Mouse (Mus musculus): ENCODE data around the gene Actn4. TPM values are rescaled to one million over a fixed set of nuclear protein-coding genes. Genes with fewer than 3 reads are reported as not detected.

Actn4 gene
- polyA plus RNA-seq, 1 experiment, result 421 TPM

DNA sequence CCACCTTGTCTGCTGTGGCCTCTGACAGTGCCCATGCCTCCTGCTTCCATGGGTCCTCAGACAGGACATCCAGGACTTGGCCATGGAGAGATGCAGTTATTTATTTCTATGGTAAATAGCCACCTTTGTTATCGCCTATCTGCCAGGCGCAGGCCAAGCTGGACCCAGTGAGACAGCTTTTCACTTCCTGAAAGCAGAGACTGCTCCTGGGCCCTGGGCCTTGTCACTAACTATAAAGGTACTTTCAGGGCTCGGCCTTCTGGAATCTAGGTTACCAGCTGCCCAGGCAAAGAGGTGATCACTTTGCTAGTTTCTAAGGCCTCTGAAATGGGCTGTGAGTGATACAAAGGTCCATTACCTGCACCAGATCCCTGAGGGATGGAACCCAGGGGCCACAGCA is 37.3 kb downstream of the Actn4 start:
- no peak for TF ChIP-seq GATA1 (IDR thresholded peaks at IDR 0.05; ENCODE audit: low read length)

DNA sequence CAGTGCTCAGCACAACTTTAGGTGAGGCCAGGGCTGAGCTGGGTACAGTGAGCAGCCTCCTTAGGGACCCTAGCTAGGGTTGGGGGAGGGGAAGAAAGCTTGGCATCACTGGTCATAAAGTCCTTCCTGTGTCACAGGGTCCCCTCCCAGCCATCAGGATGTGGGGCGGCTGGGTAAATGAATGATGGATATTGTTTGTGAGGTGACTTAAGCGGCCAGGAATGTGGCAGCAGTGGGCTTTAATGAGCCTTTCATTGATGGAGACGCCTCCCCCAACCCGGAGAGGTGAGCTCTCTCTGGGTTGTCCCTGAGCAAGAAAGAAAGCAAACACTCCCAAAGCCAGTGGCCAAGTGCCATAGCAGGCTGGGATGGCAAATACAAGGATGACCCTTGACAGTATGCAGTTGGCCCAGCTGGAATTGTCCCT is 38.3 kb downstream of the Actn4 start:
- TF ChIP-seq GATA1 (IDR thresholded peaks at IDR 0.05; ENCODE audit: low read length), result no peak

DNA sequence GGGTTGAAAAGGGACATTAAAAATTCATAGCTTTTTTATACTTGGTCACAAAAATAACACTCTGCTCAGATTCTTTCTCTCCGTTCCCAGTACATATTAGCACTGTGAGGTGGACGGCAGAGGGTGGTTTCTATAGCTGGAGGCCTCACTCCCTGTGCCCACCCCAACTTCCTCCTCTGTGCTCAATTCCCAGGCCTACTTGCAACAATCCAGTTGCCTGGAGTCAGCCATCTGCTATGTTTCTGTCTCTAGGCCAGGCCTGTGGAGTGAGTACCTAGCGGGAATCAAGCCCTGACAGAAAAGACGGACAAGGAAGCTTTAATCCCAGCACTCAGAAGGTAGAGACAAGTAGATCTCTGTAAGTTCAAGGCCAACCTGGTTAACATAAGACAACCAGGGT is 39.5 kb downstream of the Actn4 start:
- TF ChIP-seq GATA1 (IDR thresholded peaks at IDR 0.05; ENCODE audit: low read length), result no peak

DNA sequence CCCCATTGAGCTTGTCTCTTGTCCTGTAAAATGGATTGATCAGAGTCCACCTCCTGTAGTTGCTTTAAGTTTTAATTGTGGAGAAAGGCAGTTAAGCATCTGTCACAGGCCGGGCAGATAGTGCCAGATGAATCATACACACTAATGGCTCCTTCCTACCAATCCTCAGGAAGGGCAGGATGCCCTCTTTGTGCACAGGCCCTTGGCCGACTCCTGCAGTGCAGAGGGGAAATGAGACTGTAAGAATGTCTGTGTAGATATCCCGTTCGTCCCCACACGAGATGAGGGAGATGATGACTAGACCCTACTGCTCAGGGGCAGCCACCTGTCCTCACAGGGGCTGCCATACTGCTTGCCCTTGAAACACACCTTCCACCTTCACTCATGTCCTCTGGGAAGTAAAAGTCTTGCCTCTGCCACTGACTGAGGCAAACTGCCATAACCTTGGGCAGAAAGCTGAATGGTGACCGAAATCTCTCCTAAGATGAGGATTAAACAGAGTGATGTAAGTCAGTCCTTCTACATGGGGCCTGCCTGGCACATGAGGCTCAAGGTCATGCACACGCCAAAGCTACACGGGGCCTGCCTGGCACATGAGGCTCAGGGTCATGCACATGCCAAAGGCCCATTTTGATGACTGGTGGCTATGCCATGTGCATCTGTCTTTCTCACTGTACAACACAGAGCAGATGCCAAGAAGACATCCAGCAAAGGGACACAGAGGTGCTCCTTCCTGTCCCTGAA is 40.2 kb downstream of the Actn4 start:
- TF ChIP-seq GATA1 (IDR thresholded peaks at IDR 0.05; ENCODE audit: low read length), result no peak

DNA sequence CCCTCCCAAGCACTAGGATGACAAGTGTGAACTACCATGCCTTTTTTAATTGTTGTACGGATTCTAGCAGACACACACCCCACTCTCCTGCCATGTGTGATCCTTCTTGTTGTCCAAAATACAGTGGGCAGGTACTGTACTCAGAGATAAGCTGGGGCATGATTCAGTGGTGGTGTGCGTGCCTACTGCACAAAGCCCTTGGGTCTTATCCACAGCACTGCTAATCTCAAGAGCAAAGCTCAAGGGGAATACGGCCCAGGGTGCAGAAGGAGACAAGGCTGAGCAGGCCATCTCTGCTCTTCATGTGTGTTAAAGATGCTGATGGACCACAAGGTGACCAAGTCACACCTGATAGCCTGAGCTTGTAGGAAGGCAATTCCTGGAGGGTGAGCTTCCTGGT is 41.0 kb downstream of the Actn4 start:
- no peak for TF ChIP-seq GATA1 (IDR thresholded peaks at IDR 0.05; ENCODE audit: low read length)

DNA sequence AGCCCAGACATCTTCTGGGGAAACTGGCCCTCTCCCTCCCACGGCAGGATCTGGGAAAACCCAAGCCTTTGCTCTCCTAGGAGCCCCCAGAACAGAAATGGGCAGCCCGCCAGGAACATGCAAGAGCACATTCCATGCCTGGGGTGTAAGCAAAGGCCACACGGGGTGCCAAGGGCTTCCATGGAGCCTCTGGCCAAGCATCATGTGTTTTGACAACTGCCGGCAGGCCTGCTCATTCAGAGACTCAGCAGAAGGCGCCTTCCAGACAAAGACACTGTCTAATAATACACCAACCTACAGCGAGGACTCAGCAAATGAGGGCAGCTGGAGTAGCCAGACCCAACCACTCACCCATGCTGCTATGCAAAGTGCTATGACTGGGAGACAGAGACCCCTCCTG is 42.3 kb downstream of the Actn4 start:
- TF ChIP-seq GATA1 (IDR thresholded peaks at IDR 0.05; ENCODE audit: low read length), result no peak

DNA sequence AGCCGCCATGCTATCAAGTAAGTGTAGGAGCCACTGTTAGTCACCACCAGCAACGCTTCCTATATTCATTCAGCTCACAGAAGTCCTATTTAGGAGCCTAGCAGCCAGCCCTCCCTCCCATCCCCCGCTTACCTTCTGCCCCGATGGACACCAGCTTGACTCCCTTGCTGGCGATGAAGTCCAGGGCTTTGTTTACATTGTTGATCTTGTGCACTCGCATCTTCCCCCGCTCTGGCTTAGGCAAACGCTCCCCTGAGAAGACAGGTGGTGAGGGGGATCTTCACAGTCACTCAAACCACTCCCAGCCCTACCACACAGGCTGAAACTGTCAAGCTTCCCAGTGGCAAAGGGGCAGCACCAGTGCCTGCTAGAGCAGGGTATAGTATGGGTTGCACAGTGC is 43.6 kb downstream of the Actn4 start:
- no peak for TF ChIP-seq GATA1 (IDR thresholded peaks at IDR 0.05; ENCODE audit: low read length)

DNA sequence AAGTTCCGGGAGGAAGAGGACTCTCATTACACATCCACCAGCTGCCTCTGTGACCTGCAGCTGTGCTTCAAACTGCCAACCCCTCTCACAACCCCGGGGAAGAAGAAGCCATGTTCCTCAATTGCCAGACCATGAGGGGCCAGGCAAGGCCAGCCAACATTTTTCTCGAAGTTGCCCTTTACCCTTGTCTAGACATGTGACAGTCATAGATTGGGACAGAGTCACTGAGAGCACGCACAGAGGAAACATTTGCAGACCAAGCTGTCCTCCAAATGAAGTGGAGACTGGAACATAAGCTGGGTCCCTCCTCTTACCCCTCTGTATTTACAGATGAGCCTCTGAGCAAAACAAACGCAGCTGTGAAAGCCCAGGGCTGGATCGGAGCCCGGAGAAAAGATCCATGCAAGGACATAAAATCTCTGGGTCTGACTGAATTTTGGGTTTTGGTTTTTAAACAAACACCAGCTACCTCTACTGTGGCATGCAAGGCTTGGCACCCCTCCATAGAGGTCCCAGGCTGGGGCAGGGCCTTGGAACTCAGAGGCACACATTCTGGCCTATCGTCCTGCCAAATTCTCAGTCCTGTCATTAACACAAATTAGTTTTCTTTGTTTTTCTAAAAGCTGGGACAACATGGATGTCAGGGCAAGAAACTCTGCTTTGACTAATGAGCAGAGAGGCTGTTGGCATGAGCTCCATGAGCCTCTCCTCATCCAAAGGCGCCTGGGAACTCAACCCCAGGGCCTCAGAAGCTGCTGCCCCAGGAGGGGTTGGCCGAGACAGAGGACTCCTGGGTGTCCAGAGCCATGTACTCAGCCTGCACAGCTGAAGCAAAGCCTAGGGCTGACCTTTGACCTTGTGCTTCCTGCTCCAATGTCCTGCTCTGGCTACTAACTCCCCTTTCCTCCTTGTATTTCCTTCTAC is 44.4 kb downstream of the Actn4 start:
- no peak for TF ChIP-seq GATA1 (IDR thresholded peaks at IDR 0.05; ENCODE audit: low read length)

DNA sequence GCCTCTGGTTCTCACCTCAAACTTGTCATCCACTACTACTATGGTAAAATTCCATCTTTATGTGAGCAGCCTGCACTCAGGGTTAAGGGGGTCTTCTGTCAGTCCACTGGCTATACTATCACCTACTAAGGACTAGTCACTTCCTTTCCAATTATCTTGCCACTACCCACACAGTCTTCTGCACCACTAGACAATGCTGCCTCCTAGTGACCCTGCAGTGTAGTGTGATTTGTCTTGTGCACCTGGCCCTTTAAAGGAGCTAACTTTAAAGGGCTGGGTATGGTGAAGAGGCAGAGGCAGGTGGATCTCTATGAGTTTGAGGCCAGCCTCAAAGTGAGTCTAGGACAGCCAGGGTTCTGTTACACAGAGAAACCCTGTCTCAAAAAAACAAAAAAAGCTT is 45.6 kb downstream of the Actn4 start:
- TF ChIP-seq GATA1 (IDR thresholded peaks at IDR 0.05; ENCODE audit: low read length), result no peak

DNA sequence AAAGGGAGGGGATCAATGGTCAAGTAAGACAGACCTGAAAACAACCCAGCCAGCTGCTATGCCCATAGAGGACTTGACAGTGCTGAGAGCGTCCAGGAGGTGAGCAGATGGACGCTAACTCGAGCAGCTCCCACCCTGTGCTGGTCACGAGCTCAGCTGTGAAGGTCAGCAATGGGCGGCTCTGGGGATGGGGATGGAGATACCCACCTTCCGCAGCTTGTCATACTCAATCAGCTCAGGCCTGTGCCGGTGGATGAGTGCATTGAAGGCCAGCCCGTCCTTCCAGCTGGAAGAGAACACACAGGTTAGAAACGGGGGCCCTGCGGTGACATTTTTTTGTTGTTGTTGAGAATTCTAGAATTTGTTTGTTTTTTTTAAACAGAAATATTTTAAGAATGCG is 49.0 kb downstream of the Actn4 start:
- no peak for TF ChIP-seq GATA1 (IDR thresholded peaks at IDR 0.05; ENCODE audit: low read length)

DNA sequence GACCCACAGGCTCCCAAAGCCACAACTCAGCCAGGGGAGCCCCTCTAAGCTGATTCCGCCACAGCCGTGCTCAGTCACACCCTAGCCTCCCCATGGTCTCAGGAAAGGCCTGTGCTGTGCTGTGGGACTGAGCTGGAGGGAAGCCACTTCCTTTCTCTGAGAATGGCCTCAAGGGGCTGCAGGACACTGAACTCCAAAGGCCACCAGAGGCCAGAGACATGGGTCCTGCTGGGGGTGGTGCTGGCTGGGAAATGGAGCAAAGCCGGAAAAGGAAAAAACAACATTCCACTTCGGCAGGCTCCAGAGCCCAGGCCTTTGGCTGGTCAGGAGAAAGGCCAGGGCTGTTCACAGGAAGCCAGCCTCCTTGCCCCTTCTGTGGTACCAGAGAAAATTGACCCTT is 50.5 kb downstream of the Actn4 start:
- TF ChIP-seq GATA1 (IDR thresholded peaks at IDR 0.05; ENCODE audit: low read length), result no peak

DNA sequence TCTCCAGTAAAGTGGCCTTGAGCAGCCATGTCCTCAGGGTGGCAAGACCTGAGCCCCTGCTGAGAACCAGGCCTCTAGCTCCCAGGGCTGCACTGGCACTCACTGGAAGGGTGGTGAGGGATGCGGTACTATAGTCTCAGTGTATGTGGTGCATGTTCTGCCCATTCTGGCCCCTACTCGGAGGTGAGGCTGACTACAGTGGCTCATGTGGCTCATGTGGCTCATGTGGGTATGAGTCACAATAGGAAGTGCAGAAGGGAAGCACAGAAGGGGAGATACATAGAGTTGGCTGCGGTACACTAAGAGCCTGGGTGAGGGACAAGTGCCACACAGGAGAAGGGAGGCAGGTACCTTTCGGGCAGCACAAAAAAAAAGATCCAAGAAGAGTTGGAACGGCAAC is 54.9 kb downstream of the Actn4 start:
- TF ChIP-seq GATA1 (IDR thresholded peaks at IDR 0.05; ENCODE audit: low read length), result no peak

DNA sequence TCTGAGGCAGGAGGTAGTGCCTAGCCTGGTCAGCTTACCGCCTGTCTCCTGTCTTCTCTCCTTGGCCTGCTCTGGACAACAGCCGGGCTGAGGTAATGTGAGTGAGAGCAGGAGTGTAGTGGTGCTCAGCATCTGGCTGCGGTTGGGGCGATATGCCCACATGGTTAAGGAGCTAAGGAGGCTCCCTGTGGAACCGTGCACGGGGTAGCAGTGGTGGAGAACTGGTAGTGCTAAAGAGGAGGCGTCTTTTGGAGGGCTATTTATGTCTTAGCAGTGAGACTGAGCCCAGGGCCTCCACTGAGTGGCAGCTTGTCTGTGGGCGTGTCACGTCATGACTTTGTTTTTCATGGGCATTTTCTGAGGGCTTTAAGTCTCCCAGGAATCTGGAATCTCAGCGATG is 58.4 kb downstream of the Actn4 start:
- no peak for TF ChIP-seq GATA1 (IDR thresholded peaks at IDR 0.05; ENCODE audit: low read length)

DNA sequence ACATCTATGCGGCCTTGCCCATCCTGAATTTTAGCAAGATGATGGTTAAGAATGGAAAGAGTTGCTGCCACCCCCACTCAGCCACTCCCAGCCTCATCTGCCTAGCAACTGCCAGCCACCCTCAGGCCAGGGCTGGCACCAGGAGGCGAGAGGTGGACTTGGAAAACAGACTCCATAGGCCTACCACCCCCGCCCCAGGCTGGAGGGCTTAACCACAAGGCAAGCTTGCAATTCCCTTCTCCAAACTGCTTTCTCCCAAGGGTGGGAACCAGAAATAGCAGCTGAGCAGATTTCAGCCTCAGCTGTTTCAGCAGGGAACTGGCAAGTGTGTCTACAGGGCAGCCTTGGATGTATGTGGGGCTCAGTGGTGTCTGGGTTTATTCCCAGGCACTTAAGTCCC is 59.3 kb downstream of the Actn4 start:
- TF ChIP-seq GATA1 (IDR thresholded peaks at IDR 0.05; ENCODE audit: low read length), result no peak

DNA sequence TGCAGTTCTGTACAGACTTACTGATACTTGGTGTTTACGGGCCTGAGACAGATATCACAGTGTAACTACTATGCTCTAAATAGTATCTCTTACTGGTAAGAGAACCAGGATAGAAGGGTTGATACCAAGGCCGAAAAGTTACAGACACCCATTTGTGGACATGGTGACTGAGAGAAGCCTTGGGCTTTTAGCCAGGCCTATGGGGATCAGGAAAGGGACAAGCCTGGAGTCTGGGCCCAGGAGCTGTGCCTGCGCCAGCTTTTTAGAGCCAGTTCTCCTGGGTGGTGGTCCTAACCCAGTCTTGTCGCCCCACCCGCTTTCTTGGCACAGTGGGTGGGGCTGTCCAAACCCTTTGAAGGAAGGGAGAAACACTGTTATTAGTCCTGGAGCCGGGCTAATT is 60.0 kb downstream of the Actn4 start:
- TF ChIP-seq GATA1 (IDR thresholded peaks at IDR 0.05; ENCODE audit: low read length), result no peak

DNA sequence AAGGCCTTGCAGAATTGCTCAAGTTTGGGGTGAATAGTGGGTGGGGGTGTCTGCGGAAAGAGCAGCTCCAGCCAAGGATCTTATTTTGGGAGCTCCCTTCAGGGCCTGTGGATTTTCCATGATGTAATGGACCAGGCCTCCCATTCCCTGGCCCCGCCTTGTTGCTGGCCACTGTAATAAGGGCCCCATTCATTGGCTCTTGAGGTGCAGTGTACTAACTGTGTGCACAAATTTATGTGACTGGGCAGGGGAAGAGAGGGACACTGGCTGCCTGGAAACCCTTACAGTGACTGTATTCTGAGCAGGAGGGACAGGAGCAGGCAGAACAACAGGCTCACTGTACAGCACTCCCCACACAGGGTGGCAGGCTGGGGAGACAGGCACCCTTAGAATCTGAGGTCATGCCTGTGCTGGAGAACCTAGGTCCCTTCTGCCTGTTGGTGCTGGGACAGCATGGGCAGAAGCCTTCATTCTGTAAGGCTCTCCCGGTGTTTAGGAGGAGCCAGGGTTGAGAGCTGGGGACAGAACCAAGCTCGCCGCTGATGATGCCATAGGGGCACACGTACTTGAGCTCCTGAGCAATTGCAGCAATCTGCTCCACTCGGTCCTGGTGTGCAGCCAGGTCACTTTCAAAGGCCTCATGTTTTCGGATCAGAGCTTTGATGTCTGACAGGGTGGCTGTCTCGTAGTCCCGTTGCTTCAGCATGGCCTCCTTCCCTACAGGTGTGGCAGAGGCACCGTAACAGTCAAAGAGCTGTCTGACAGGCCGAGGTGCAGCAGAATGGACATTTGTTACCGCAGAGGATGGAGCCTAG is 60.6 kb downstream of the Actn4 start:
- TF ChIP-seq GATA1 (IDR thresholded peaks at IDR 0.05; ENCODE audit: low read length), result no peak
